Mouse (Mus musculus) yolk sac, embryonic 10.5 days (tissue): ENCODE measurements around the gene Olfr284.

Experiments used
- DNase-seq: peaks from one replicate; pipeline ENCODE4 v3.0.0-alpha.2; 2017; ENCODE audit warnings: low spot score

Olfr284 gene

GRCm38 (mm10) chr15:98340887-98341286 lies at the start of gene Olfr284:
Olfr284 (minus strand) TSS chr15:98340987.
- DNase-seq = no peak

- DNase-seq = peak; percentile 49
These were observed 49.0 kb upstream of the Olfr284 start for GRCm38 (mm10) chr15:98389796-98390195.

DNA sequence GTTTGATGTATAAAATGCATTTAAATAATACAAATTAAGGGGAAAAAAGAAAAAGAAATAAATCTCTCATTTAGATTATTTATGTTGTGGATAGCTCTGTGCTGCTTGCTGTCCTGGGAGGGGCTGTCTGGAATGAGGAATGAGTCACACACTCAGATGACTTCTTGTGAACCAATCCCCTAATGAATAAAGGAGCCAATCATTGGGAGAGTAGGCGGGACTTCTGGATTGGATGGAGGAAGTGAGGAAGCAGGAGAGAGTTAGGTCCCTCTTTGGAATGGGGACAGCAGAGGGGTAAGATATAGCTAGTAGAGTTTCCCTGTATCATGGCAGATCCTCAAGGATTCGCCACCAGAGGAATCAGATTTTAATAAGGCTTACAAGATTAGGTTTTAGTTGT lies 46.8 kb upstream of the Olfr284 start:
- DNase-seq = no peak

GRCm38 (mm10) chr15:98380846-98381245 lies 40.1 kb upstream of the Olfr284 start, which contains the start of gene Olfr283:
Olfr283 (minus strand) TSS chr15:98380946.
- DNase-seq = no peak

GRCm38 (mm10) chr15:98378209-98378608 lies 37.4 kb upstream of the Olfr284 start:
- DNase-seq = no peak

GRCm38 (mm10) chr15:98317177-98317724 lies 23.5 kb downstream of the Olfr284 start, which contains the start of gene Olfr285:
Olfr285 (minus strand) TSS chr15:98317353.
- DNase-seq = no peak

GRCm38 (mm10) chr15:98315703-98316102 lies 25.1 kb downstream of the Olfr284 start:
- no peak for DNase-seq

- peak; percentile 16 for DNase-seq
These were observed 44.9 kb downstream of the Olfr284 start, which contains the start of gene Zfp641 for GRCm38 (mm10) chr15:98295628-98296551. Zfp641 (minus strand) TSS chr15:98296161.

DNA sequence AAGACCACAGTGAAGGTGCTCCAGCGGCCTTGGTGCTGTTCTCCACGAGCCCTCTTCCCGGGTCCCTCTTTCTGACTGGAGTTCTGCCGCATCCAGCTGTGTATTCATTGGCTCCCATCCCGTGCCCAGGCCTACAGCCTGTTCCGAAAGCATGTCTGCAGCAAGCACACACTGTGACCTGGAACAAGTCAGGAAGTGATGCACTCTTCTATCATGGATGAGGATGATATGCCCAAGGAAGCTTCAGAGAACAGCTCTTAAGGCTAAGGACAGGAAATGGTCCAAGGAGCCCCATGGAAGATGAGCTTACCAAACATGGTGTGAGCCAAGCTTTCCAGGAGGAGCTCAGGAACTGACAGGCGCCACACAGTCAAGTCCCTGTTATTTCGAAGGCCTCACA lies 47.1 kb downstream of the Olfr284 start:
- no peak for DNase-seq
